Mouse (Mus musculus) cerebellum, adult 11 months (tissue): ENCODE measurements around the gene Syce3.
"Not testable (repeated sequence)": the region's sequence is repeated elsewhere in the genome, so short reads cannot be mapped to it uniquely, and the experiment has no call there.

Experiments used
- DNase-seq: peaks from one replicate; pipeline ENCODE4 v3.0.0; 2022

Gene Syce3

DNA sequence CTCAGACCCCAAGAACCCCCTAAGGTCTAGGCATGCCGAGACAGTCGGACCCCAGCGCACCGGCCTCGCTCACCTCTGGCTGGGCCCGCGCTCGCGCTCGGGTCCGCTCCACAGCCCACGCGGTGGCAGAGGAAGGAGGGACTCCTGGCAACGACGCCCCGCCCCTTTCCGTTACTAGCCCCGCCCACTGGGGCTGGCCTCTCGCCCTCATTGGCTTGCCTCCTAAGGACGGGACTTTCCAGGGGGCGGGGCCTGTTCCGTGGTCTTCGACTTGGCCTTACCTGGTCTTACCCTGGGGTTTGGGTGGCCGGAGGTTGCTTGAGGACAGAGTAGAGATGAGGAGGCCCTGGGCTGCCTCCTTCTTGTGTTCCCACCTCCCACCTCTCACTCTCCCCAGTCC is at the start of gene Syce3:
Gene Syce3, minus strand, starts transcription at position 386 of the 400 bp plus-strand sequence.
- DNase-seq: no peak

DNA sequence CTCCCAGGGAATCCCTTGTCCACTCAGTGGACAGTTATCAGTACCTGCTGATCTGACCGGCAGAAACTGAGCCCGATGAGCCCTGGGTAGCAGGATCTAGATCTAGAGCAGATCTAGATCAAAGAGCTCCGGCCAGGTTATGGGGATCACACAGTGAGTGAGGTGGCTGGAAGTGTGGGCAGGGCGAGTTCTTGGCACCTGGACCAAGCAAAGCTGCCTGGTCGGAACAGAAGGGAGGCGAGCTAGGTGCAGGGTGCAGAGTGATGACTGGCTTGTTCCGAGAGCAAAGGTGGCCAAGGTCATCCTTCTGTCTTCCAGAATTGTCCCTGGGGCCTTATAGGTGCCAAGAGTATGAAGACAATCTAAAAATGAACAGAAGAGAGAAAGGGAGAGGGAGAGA is 49.5 kb upstream of the Syce3 start:
- no peak for DNase-seq

DNA sequence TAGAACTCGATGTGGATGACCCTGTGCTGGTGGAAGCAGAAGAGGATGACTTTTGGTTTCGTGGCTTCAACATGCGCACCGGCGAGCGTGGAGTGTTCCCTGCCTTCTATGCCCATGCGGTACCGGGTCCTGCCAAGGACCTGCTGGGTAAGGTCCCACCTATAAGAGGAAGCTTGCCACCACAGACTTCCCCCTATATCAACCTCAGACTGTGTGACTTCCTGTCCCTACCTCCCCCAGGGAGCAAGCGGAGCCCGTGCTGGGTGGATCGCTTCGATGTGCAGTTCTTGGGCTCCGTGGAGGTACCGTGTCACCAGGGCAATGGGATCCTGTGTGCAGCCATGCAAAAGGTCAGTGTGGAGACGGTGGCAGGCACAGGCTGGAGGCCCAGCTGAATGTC is 48.6 kb upstream of the Syce3 start:
- DNase-seq: no peak

DNA sequence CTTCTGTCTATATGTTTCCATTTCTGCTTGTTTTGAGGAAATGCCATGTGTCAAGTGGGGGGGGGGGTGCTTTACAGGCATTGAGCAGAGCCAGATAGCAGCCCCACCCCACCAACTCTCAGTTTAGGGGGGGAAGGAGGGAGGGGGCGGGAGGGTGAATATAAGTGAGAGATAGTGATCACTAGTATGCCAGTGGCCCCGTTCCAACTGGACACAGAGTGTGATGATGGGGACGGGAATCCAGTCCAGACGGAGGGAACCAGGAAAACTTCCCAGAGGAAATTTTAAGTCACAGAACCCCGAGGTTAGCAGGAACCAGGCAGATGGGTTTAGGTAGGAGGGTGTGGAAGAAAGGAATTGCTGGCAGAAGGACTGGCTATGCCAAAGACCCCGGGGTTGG is 45.3 kb upstream of the Syce3 start:
- no peak for DNase-seq

DNA sequence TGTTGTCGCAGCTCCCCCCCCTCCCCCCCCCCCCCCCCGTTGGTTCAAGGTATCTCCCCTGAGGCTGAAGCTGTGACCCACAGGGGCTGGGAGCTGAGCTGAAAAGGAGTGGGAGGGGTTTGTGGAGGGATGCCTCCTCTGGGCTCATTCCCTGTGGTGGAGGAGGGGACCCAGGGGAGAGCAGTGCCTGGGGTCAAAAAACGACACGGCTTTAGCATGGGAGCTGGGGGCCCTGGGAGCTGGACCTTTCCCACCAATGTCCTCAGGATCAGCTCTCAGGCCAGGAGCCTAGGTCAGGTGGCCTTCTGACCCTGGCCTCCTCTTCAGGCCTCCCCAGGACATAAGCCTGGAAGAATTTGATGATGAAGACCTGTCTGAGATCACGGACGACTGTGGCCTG is 44.6 kb upstream of the Syce3 start:
- DNase-seq: no peak

DNA sequence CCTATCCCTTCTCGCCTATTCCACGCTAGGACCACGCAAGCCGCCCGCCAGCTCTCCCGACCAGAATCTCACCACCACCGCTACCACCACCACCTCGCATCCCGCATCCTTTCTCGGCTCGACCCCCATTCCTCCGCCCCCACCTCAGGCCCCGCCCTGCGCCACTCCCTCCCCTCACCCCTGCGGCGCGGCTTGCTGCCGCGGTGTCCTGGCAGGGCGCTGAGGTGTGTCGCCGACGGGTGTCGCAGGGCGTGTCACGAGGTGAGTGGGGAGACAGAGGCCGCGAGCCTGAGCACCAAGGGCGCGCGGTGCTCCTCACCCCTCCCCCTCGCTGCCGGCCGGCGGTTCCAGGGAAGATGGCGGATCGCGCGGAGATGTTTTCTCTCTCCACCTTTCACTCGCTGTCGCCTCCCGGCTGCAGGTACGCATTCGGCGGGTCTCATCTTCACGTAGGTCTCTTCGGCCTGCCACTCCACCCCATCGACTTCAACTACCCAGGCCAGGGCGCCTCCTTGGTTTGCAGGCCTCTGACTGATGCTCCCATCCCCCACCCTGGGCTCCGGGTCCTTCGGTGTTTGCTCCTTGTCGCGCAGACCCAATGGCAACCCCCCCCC is 43.7 kb upstream of the Syce3 start, which contains the start of gene Mapk8ip2:
Gene Mapk8ip2, plus strand, starts transcription at position 49 of the 614 bp plus-strand sequence.
- DNase-seq: peak; percentile 77

DNA sequence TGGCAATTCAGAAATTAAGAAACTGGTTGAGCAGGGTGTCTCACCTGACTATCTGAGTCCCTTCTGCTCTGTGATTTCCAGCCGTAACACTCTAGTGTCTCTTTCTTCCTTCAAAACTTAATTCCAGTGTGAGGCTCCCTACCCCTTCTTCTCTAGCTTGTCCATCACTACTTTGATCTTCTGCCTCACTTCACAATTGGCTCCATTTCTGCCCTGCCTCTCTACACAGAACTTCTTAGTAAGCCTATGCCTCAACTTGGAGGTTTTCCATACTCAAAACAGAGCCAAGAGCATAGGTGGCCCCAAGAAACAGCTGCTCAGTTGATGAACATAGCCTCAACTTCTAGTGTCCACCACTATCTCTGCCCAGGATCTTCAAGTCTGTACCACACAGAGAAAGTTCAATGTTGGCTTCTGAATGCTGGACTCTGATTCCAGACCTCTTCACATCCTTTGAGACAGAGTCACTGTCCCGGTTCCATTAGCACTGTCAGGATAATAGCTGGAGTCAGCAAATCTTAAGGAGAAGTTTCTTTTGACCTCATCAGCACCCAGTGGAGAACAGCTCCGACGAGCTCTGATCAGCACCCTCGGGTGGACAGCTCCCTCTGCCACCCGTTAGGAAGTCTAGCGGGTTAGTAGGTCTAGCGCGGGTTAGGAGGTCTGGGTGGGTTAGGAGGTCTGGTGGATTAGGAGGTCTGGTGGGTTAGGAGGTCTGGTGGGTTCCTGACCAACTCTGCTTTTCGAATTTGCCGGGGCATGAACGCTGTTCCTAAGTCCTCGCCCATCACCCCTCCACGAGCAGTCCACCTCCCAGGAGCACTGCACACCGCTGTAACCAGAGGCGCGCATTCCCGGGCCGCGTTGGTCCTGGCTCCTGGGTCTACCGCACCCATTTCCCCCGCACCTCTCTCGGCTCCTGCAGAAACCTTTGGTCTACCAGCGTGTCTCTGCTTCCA is 42.9 kb upstream of the Syce3 start:
- DNase-seq: no peak

DNA sequence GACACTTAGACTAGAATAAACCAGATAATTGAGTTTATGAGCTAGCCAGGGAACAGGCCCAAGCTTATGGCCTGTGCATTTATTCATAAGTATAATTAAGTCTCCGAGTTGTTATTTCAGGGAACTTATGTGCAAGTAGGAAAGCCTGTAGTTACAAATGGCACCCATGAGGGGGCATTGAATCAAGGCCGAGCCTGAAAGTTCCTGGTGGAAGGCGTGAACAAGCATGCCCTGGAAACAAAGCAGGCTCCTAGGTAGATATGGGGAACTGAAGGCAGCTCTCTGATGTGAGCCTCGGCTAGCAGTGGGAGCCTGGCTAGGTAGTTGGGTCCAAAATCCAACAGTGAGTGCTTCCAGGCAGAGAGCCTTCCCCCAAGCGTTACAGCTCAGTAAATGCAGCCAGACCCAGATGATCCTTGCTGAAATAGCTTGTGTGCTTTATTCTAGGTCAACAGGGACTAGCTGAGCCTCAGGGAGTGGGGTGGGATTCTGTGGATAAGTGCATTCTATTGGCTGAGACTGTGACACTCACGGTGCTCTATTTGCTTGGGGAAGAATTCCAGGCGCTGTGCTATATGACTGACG is 32.3 kb upstream of the Syce3 start:
- DNase-seq: no peak

DNA sequence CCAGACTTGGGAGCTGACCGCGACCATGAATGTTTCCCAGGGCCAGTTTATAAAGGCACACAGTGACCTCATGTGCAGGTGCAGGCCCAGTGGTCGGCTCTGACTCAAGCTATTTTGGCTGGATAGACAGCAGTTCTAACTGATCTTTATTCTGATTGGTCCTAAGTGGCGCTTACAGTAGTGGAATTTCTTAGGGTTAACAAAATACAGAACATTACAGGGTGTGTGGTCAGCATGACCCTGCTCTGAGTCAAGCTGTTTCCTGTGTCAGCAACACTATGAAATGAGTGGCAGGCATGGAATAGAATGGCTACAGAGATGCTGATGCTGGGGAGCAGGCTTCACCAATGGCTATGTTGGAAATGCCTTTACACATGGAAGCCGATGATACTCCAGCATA is 25.6 kb upstream of the Syce3 start:
- DNase-seq: no peak

DNA sequence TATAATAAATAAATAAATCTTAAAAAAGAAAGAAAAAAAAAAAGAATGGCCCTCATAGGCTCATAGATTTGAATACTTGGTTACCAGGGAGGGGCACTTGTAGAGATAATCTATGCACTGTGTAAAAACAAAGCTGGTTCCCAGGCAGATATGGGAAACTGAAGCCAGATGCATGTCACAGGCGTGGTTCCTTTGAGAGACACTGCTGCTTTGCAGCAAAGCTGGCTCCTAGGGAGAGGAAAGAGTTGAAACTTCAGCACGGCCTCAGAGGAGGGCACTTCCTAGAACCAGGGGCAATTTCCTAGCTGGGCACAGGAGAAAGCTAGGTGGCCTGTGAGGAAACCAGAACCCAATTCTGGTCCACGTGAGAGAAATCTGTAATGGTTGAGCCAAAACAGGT is 23.8 kb upstream of the Syce3 start:
- no peak for DNase-seq

DNA sequence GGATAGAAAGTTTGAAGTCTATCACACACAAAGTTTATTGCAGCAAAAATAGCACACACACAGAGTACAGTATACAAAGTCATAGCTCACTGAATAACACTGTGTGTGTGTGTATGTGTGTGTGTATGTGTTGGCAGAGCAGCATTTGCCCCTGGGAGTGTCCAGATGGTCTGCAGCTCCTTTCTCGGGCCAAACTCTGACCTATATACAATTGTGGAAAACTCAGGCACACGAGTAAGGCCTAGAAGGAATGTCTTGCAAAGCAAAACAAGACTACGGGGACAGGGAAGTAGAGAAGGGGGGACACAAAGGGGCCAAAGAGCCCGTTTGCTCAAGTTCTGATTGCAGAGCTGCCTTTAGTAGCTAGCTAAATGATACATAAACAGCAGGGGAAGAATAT is 22.6 kb upstream of the Syce3 start:
- DNase-seq: no peak

DNA sequence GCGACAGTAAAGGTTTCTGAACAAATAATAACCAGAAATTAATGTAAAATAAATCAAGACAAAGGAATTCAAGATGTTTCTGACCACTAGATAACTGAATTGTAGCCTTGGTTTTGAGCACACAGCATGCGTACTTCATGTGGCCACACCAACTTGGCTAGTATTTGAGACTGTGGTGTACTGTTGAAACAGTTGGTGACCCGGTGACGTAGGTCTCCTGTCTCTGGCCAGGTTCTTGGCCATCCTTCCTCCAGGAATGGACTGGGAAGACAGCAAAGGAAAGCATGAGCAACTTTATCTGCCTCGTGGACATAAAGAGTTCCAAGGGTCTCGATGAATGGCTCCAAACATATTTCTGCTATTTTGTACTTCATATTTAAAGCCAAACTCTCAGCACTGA is 21.5 kb upstream of the Syce3 start:
- DNase-seq: no peak

DNA sequence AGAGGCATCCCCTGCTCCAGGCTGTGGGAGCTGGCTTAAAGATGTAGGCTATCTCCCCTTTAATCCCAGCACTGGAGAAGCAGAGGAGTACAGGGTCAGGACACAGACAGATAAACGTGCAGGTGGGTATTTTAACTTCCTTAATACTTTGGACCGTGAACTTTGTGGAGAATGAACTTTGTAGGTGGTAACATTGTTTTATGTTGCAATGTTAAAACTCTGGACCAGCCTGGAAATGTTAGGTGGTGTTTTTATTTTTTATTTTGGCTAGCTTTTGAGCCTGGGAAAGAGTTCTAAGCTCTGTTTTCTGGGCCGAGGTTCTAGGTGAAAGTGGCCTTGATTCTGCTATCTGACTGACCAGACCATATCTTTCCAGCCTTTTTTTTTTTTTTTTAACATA is 21.0 kb upstream of the Syce3 start:
- no peak for DNase-seq

DNA sequence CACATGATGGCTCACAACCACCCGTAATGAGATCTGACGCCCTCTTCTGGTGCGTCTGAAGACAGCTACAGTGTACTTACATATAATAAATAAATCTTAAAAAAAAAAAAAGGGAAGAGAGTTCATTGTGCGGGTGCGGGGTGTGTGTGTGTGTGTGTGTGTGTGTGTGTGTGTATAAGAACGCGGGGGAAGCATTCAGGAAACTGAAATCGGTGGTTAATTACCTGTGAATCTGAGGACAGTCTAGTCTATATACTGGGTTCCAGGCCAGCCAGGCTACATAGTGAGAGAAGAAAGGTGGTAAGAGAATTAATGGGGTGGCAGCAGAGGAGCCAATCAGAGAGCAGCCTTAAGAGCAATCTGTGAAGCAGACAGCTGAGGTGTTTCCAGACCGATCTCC is 20.5 kb upstream of the Syce3 start:
- DNase-seq: not testable (repeated sequence)

DNA sequence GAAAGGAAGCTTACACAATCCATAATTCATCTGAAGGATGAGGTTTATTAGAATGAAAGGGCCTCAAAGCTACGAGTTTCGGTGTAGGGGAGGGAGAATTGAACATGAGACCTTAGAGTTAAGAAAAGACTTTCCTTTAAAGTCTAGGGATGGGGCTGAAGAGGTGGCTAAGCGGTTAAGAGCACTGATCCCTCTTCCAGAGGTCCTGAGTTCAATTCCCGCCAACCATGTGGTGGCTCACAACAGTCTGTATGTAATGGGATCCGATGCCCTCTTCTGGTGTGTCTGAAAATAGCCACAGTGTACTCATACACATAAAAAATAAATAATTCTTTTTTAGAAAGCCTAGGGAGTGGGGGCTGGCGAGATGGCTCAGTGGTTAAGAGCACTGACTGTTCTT is 20.0 kb upstream of the Syce3 start:
- DNase-seq: peak; percentile 41

DNA sequence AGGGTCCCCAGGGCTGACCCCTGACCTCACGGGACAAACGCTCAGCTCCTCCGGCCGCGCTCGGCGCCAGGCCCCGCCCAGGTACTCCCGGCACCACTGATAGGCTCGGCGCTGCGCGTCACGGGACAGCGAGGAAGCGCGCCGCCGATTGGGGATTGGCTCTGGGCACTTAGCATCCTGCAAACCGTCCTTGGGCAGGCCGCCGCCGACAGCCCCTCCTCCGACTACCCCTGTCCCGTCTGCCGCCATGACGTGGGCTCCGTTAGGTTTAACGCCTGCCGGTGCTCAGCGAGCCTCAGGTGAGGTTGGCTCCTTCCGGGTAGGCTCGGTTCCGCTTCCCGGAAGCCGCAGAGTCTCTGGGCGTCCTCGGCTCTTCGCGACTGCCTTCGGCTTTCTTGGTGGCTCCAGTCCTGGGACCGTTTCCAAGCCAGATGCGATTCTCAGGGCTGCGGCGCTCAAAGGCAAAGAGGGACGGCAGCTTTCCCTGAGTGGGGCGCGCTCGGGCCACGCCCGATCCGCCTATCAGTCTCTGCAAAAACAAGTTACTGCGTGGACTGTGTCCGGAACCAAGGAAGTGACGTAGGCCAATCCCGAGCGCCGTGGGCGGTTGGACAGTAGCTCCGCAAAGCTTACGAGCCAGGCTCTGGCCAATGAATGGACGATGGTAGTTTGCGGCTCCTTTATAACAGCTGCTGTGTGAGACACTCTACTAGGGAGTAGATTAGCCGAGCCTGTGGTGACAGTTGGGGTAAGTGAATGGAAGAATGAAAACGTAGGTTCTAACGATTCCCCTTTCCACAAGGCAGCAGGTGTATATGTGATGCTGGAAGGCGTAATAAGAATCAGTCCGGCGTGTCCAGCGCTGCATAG is 19.3 kb upstream of the Syce3 start, which contains the start of the genes C730034F03Rik, Gm44502 and Chkb:
Gene C730034F03Rik, plus strand, starts transcription at position 238 of the 870 bp plus-strand sequence.
Gene Gm44502, minus strand, starts transcription at position 345 of the 870 bp plus-strand sequence.
Gene Chkb, minus strand, starts transcription at position 557 of the 870 bp plus-strand sequence.
- peak; percentile 90 for DNase-seq

DNA sequence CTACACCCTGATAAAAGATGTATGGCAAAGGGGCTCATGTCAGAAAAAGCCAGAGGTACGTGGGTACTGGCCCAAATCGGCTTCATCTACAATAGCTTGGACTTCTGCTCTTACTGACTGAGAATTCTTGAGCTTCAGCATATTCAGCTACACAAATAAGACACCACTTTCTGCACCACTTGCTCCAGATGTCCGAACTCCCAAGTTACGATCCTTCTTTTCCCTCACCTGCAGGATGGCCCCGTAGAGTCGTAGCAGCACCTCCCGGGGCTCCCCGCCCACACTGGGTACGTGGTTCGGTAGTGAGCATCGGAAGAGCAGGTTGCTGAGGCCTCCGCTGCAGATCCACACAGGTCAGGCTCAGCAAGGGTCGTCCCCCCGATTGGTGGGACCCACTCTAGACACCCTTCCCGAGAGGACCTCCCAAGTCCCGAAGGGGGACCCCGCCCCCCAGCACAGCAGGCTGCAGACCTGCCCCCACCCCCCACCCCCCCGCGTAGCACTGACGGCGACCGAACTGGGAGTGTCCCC is 18.6 kb upstream of the Syce3 start:
- DNase-seq: no peak

DNA sequence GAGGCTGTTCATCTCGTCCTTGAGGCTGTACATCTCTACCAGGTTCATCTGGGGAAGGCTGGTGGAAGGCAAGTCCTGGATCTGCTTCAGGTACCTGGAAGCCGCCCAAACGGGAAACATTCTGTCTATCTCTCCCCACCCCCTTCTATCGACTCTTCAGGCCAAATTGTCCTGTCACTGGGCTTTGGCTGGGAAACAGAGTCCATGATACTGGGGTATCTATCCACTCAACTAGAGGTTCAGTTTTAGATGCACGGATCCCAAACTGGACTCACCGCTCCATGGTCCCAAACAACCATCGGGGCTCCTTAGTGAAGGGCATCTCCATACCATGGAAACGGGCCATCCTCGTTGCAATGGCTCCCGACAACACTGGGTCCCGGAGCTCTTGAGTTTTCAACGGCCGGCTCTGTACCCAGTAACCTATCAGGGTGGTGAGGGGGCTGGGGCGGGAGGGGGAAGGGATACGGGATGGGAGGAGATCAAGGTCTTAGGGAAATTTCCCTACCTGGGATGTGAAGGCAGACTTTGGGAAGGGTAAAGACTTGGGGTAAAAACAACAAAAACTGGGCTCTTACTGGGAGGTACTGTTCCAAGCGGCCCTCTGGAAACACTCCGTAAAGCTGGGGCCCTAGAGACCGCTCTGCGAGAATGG is 18.0 kb upstream of the Syce3 start:
- no peak for DNase-seq

DNA sequence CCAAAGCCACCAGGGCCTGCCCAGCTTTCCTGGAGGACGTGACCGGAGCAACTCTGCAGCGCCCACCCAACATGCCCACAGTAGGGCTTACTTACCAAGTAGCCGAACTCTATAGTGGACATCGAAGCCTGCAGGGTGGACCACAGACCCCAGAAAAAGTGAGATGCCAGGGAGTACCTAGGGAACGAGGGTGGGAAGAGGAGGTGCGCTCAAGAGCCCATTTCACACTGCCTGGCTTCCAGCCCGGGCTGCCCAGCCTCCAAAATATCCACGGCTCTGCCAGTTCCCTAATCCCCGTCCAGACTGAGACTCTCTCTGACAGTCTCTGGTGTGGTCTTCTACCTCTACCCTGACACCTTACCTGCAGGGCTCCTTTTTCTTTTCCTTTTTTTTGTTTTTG is 16.4 kb upstream of the Syce3 start:
- DNase-seq: no peak

DNA sequence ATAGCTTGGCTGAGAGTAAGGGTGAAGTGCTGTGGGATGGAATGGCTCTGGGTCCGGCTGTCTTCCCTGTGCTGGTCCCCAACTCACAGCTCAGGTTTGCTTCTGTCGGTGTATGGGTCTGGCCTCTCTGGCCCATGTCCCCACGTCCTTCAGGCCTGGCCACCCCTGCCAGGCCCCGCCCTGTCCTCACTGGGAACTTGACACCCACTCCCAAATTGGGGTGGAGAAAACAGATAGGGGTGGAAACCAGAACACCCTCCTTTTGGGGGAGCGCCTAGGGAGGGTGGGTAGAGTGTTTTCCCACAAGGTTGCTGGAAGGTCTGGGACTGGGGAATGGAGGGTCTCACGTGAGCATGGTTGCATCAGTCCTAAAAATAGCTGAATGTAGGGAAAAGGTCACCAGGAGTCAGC is 15.4 kb upstream of the Syce3 start, which contains the start of gene Cpt1b:
Gene Cpt1b, minus strand, starts transcription at position 153 of the 411 bp plus-strand sequence.
- DNase-seq: no peak

DNA sequence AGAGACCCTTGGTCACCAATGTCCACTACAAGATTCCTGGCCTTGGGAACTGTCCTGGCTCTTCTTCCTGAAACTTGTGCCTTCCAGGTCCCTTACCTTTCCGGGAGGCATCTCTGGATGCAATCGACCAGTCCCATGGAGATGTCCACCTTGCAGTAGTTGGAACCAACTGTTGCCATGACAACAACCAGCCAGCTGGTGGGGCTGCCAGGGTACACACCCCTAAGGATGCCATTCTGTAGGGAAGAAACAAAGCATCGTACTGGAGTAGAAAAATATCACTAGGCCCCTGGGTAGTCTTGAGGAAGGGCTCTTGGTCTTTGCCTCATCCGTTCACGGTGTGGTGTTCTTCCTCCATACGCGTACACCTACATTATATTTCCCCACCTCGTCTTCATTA is 14.3 kb upstream of the Syce3 start:
- no peak for DNase-seq

DNA sequence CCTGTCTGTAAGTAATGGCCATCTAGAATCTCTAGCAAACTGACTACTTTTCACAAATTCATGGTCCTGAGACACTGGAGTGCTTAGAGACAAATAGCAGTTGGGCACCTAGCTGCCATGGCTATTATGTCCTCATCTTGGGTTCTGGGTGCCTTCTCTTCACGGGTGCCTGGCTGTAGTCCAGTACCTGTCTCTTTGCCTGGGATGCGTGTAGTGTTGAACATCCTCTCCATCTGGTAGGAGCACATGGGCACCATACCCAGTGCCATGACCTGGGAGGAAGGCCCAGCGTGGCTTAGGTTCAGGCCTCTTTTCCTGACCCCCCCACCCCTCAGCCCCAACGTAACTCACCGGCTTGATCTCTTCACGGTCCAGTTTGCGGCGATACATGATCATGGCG is 11.6 kb upstream of the Syce3 start:
- no peak for DNase-seq
